Mouse (Mus musculus) lung, embryonic 15.5 days (tissue): Measurements from ENCODE around the gene Pnrc1. TPM values are rescaled to one million over a fixed set of nuclear protein-coding genes. Genes with fewer than 3 reads are reported as not detected.

ENCODE experiments used
- ATAC-seq: fragments of 200-750 bp; cut with Nextera tagmentation; 2 replicates; pipeline ENCODE4 v1.8.0; 2017; ENCODE audit warnings: moderate number of reproducible peaks, borderline replicate concordance; ENCODE audit not compliant: low FRiP score, low TSS enrichment; ENCODE audit errors: extremely low read depth
- H3K27ac ChIP-seq: fragments of 300-500 bp; sonication (generic); 2 replicates; pipeline ENCODE4 v1.5.1; 2015; ENCODE audit warnings: moderate library complexity, mild to moderate bottlenecking, inconsistent platforms
- H3K27me3 ChIP-seq: fragments of 300-500 bp; sonication (generic); 2 replicates; pipeline ENCODE4 v1.6.1; 2015; ENCODE audit warnings: inconsistent platforms
- H3K36me3 ChIP-seq: fragments of 300-500 bp; sonication (generic); 2 replicates; pipeline ENCODE4 v1.6.1; 2015; ENCODE audit warnings: inconsistent platforms
- H3K4me1 ChIP-seq: fragments of 300-500 bp; sonication (generic); 2 replicates; pipeline ENCODE4 v1.6.1; 2015; ENCODE audit warnings: inconsistent platforms
- H3K4me2 ChIP-seq: fragments of 300-500 bp; sonication (generic); 2 replicates; pipeline ENCODE4 v1.6.1; 2015; ENCODE audit warnings: inconsistent platforms, mild to moderate bottlenecking, moderate library complexity
- H3K4me3 ChIP-seq: fragments of 300-500 bp; sonication (generic); 2 replicates; pipeline ENCODE4 v1.5.1; 2015; ENCODE audit warnings: mild to moderate bottlenecking, inconsistent platforms
- H3K9ac ChIP-seq: fragments of 300-500 bp; sonication (generic); 2 replicates; pipeline ENCODE4 v1.6.1; 2015; ENCODE audit warnings: inconsistent platforms
- H3K9me3 ChIP-seq: fragments of 300-500 bp; sonication (generic); 2 replicates; pipeline ENCODE4 v1.6.1; 2016; ENCODE audit warnings: inconsistent platforms
- WGBS: fragments of 180-500 bp; shearing (Covaris S2); methylation state at CpG from one replicate; pipeline ENCODE4 v1.1.7; 2015; 5-methylcytosine and 5-hydroxymethylcytosine counted together
- polyA plus RNA-seq: library from polyadenylated mRNA; unstranded; fragments of >200 nt; fragmentation: Nextera tagmentation; extraction: Ambion mirVana; gene quantifications from 2 replicates; pipeline ENCODE4 v1.2.1, GENCODE M21; 2015

Pnrc1 gene
- polyA plus RNA-seq, 1 experiment from 2014 or later: 129 TPM

- Histone ChIP-seq H3K27ac (no peak overlapping the region), H3K27me3 (no peaks in the 10 kb centered on the region), H3K4me3 (no peak overlapping the region), H3K36me3 (peaks cover 36% of the 10 kb centered on the region), H3K9ac (no peak overlapping the region), H3K9me3 (no peaks in the 10 kb centered on the region), H3K4me2 (no peak overlapping the region), H3K4me1 (peaks cover 12% of the 10 kb centered on the region)
- ATAC-seq: no peak
- WGBS: 77% methylated on average over 12 of the region's 12 CpGs
Measured at GRCm38 (mm10) chr4:33243016-33243758, 46.8 kb downstream of the Pnrc1 start.

- H3K36me3 ChIP-seq: peaks cover 36% of the 10 kb centered on the region
- no peaks in the 10 kb centered on the region for H3K27me3 ChIP-seq
- H3K9ac ChIP-seq: no peak overlapping the region
- no peaks in the 10 kb centered on the region for H3K9me3 ChIP-seq
- no peak overlapping the region for H3K4me3 ChIP-seq
- H3K4me1 ChIP-seq: peaks cover 12% of the 10 kb centered on the region
- no peak overlapping the region for H3K27ac ChIP-seq
- ATAC-seq: no peak
- 44% methylated on average over 5 of the region's 5 CpGs for WGBS
- no peak overlapping the region for H3K4me2 ChIP-seq
Measured at GRCm38 (mm10) chr4:33242536-33242935, 47.4 kb downstream of the Pnrc1 start.

GRCm38 (mm10) chr4:33230881-33231280, 59.1 kb downstream of the Pnrc1 start:
- Histone ChIP-seq H3K9me3 (no peaks in the 10 kb centered on the region), H3K9ac (no peak overlapping the region), H3K4me2 (no peak overlapping the region), H3K27ac (no peak overlapping the region), H3K27me3 (no peaks in the 10 kb centered on the region), H3K4me3 (no peak overlapping the region), H3K36me3 (no peaks in the 10 kb centered on the region), H3K4me1 (no peaks in the 10 kb centered on the region)
- 90% methylated on average over 18 of the region's 18 CpGs for WGBS
- ATAC-seq: no peak

- Histone ChIP-seq H3K27ac (no peak overlapping the region), H3K27me3 (no peaks in the 10 kb centered on the region), H3K36me3 (no peaks in the 10 kb centered on the region), H3K4me2 (no peak overlapping the region), H3K4me1 (no peaks in the 10 kb centered on the region), H3K4me3 (no peak overlapping the region), H3K9ac (no peak overlapping the region), H3K9me3 (no peaks in the 10 kb centered on the region)
- 58% methylated on average over 4 of the region's 4 CpGs for WGBS
- ATAC-seq: no peak
Measured at GRCm38 (mm10) chr4:33229639-33230038, 60.3 kb downstream of the Pnrc1 start.

GRCm38 (mm10) chr4:33227164-33227563, 62.8 kb downstream of the Pnrc1 start:
- H3K9ac ChIP-seq: no peak overlapping the region
- ATAC-seq: no peak
- 80% methylated on average over 7 of the region's 7 CpGs for WGBS

GRCm38 (mm10) chr4:33224003-33224675, 65.8 kb downstream of the Pnrc1 start:
- no peak overlapping the region for H3K4me2 ChIP-seq
- WGBS: 43% methylated on average over 7 of the region's 7 CpGs
- H3K27me3 ChIP-seq: no peaks in the 10 kb centered on the region
- no peaks in the 10 kb centered on the region for H3K36me3 ChIP-seq
- H3K9ac ChIP-seq: no peak overlapping the region
- no peak for ATAC-seq
- no peaks in the 10 kb centered on the region for H3K4me1 ChIP-seq
- H3K27ac ChIP-seq: no peak overlapping the region
- H3K4me3 ChIP-seq: no peak overlapping the region
- H3K9me3 ChIP-seq: no peaks in the 10 kb centered on the region

More at GRCm38 (mm10) chr4:33227164-33227563, 62.8 kb downstream of the Pnrc1 start:
- Histone ChIP-seq H3K4me2 (no peak overlapping the region), H3K36me3 (no peaks in the 10 kb centered on the region), H3K4me1 (no peaks in the 10 kb centered on the region), H3K4me3 (no peak overlapping the region), H3K27me3 (no peaks in the 10 kb centered on the region), H3K9me3 (no peaks in the 10 kb centered on the region), H3K27ac (no peak overlapping the region)

- Histone ChIP-seq H3K4me3 (no peak overlapping the region), H3K4me2 (no peak overlapping the region), H3K4me1 (no peaks in the 10 kb centered on the region), H3K27ac (no peak overlapping the region), H3K36me3 (no peaks in the 10 kb centered on the region), H3K9ac (no peak overlapping the region), H3K9me3 (no peaks in the 10 kb centered on the region), H3K27me3 (no peaks in the 10 kb centered on the region)
- no peak for ATAC-seq
- WGBS: 20% methylated on average over 1 of the region's 1 CpGs
Measured at GRCm38 (mm10) chr4:33221847-33222246, 68.1 kb downstream of the Pnrc1 start.

- peak within 1 kb of the TSS; percentile 100 for H3K4me2 ChIP-seq
- 2% methylated on average over 65 of the region's 65 CpGs for WGBS
- peaks cover 8% of the 10 kb centered on the region; the same call in 1 of the 2 replicates for H3K4me1 ChIP-seq
- ATAC-seq: peak; percentile 83
- no peak within 1 kb of the TSS for H3K27ac ChIP-seq
- peak within 1 kb of the TSS; percentile 59 for H3K4me3 ChIP-seq
- H3K36me3 ChIP-seq: no peaks in the 10 kb centered on the region
- no peaks in the 10 kb centered on the region; the same call in 1 of the 2 replicates for H3K27me3 ChIP-seq
- no peaks in the 10 kb centered on the region for H3K9me3 ChIP-seq
- peak within 1 kb of the TSS; percentile 70 for H3K9ac ChIP-seq
Measured at GRCm38 (mm10) chr4:33208881-33209841, 80.8 kb downstream of the Pnrc1 start, which contains the start of gene Srsf12. Gene Srsf12, plus strand, starts transcription at chr4:33208991.

- ATAC-seq: no peak
- Histone ChIP-seq H3K36me3 (no peaks in the 10 kb centered on the region), H3K9me3 (no peaks in the 10 kb centered on the region), H3K4me1 (peaks cover 8% of the 10 kb centered on the region; the same call in 1 of the 2 replicates), H3K27me3 (no peaks in the 10 kb centered on the region; the same call in 1 of the 2 replicates), H3K4me3 (no peak overlapping the region), H3K4me2 (no peak overlapping the region), H3K9ac (no peak overlapping the region), H3K27ac (no peak overlapping the region)
- 63% methylated on average over 2 of the region's 2 CpGs for WGBS
Measured at GRCm38 (mm10) chr4:33207551-33207950, 82.4 kb downstream of the Pnrc1 start.

GRCm38 (mm10) chr4:33204682-33205081, 85.3 kb downstream of the Pnrc1 start:
- WGBS: 9% methylated on average over 4 of the region's 4 CpGs
- H3K27me3 ChIP-seq: no peaks in the 10 kb centered on the region; the same call in 1 of the 2 replicates
- no peaks in the 10 kb centered on the region for H3K9me3 ChIP-seq
- no peak overlapping the region for H3K9ac ChIP-seq
- no peak overlapping the region for H3K27ac ChIP-seq
- ATAC-seq: no peak
- no peaks in the 10 kb centered on the region for H3K36me3 ChIP-seq
- peaks cover 5% of the 10 kb centered on the region; the same call in 1 of the 2 replicates for H3K4me1 ChIP-seq
- no peak overlapping the region for H3K4me2 ChIP-seq
- no peak overlapping the region for H3K4me3 ChIP-seq

GRCm38 (mm10) chr4:33198117-33198516, 91.8 kb downstream of the Pnrc1 start:
- Histone ChIP-seq H3K9ac (no peak overlapping the region), H3K36me3 (no peaks in the 10 kb centered on the region), H3K27ac (no peak overlapping the region), H3K4me1 (no peaks in the 10 kb centered on the region), H3K9me3 (no peaks in the 10 kb centered on the region), H3K4me3 (no peak overlapping the region), H3K4me2 (no peak overlapping the region), H3K27me3 (no peaks in the 10 kb centered on the region)
- no peak for ATAC-seq
- 17% methylated on average over 2 of the region's 2 CpGs for WGBS
